Mouse (Mus musculus) liver, embryonic 16.5 days (tissue): ENCODE data around the gene Grk6. TPM values are rescaled to one million over a fixed set of nuclear protein-coding genes. Genes with fewer than 3 reads are reported as not detected.

ENCODE experiments used
- ATAC-seq: fragments of 200-750 bp; cut with Nextera tagmentation; 2 replicates; pipeline ENCODE4 v1.8.0; 2017; ENCODE audit warnings: low read depth, mild to moderate bottlenecking, moderate number of reproducible peaks, moderate library complexity
- H3K27ac ChIP-seq: fragments of 300-500 bp; sonication (generic); 2 replicates; pipeline ENCODE4 v1.5.1; 2014; ENCODE audit warnings: mild to moderate bottlenecking, low read length
- H3K27me3 ChIP-seq: fragments of 300-500 bp; sonication (generic); 2 replicates; pipeline ENCODE4 v1.6.1; 2014; ENCODE audit warnings: low read depth, low read length, mixed read lengths; ENCODE audit not compliant: control insufficient read depth, insufficient read depth
- H3K36me3 ChIP-seq: fragments of 300-500 bp; sonication (generic); 2 replicates; pipeline ENCODE4 v1.6.1; 2014; ENCODE audit warnings: mild to moderate bottlenecking; ENCODE audit not compliant: control insufficient read depth, insufficient read depth
- H3K4me1 ChIP-seq: fragments of 300-500 bp; sonication (generic); 2 replicates; pipeline ENCODE4 v1.6.1; 2014; ENCODE audit warnings: low read depth, low read length, mixed read lengths; ENCODE audit not compliant: control insufficient read depth
- H3K4me2 ChIP-seq: fragments of 300-500 bp; sonication (generic); 2 replicates; pipeline ENCODE4 v1.6.1; 2014; ENCODE audit warnings: low read depth, low read length, mixed read lengths
- H3K4me3 ChIP-seq: fragments of 300-500 bp; sonication (generic); 2 replicates; pipeline ENCODE4 v1.5.1; 2014; ENCODE audit warnings: low read depth, mild to moderate bottlenecking, low read length
- H3K9ac ChIP-seq: fragments of 300-500 bp; sonication (generic); 2 replicates; pipeline ENCODE4 v1.6.1; 2014; ENCODE audit warnings: low read depth, low read length
- H3K9me3 ChIP-seq: fragments of 300-500 bp; sonication (generic); replicated peaks from 2 replicates; pipeline ENCODE4 v1.6.1; 2016; ENCODE audit warnings: low read length; ENCODE audit not compliant: control insufficient read depth
- WGBS: fragments of 180-500 bp; shearing (Covaris S2); extraction: QIAGEN DNeasy Blood & Tissue Kit; methylation state at CpG from one replicate; pipeline ENCODE4 v1.1.7; 2014; ENCODE audit not compliant: insufficient replicate concordance; 5-methylcytosine and 5-hydroxymethylcytosine counted together
- polyA plus RNA-seq: library from polyadenylated mRNA; unstranded; fragments of >200 nt; fragmentation: Nextera tagmentation; extraction: Ambion mirVana; gene quantifications from 2 replicates; pipeline ENCODE4 v1.2.1, GENCODE M21; 2015

Gene Grk6
- polyA plus RNA-seq, 1 experiment from 2014 or later: 12.1 TPM

DNA sequence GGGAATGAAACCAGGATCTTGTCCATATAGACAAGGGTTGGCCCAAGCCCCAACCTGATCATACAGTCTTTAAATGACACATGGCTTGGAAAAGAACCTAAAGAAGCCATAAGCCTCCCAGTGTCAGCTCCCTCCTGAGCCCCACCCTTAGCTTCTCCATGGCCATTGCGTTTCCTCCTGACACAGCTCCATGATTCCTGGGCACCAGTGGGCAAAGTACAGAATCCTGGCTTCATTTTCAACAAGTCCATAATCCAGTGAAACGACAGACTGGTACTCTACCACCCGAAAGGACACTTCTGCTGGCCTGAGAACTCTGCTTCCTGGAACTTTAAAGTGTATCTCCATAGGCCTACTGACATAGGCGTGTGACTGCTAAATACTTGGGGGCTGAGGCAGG, 37.5 kb upstream of the Grk6 start:
- ATAC-seq: no peak
- no peaks in the 10 kb centered on the region; the same call in 1 of the 2 replicates for H3K4me1 ChIP-seq
- H3K4me3 ChIP-seq: no peak overlapping the region
- H3K36me3 ChIP-seq: no peaks in the 10 kb centered on the region
- no peak overlapping the region for H3K27ac ChIP-seq
- WGBS: 42% methylated on average over 4 of the region's 4 CpGs
- no peaks in the 10 kb centered on the region for H3K9me3 ChIP-seq
- peaks cover 29% of the 10 kb centered on the region for H3K27me3 ChIP-seq
- no peak overlapping the region for H3K9ac ChIP-seq
- no peak overlapping the region for H3K4me2 ChIP-seq

- Histone ChIP-seq H3K4me3 (no peak overlapping the region), H3K27me3 (peaks cover 29% of the 10 kb centered on the region)
- 66% methylated on average over 19 of the region's 19 CpGs for WGBS
These were observed 36.2 kb upstream of the Grk6 start for GRCm38 (mm10) chr13:55408546-55409120.

DNA sequence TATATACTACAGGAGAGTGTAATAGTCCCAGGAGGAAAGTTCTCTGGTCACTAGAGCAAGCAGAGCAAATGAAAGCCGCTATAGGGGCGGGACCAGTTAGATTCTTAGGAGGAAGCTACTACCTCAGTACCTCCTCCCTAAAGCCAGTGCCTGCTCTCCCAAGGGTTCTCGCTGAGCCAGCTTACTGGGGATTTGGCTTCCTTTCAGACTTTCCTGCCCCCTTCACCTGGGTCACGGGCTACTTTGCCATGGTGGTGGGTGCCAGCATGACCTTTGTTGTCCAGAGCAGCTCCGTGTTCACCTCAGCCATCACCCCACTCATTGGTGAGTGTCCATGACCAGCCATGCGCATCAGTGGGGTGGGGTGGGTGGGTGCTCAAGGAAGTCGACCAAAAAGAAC, 33.0 kb upstream of the Grk6 start:
- no peaks in the 10 kb centered on the region for H3K36me3 ChIP-seq
- WGBS: 53% methylated on average over 7 of the region's 7 CpGs
- peaks cover 2% of the 10 kb centered on the region for H3K4me1 ChIP-seq
- no peak overlapping the region for H3K9ac ChIP-seq
- H3K4me2 ChIP-seq: no peak overlapping the region
- H3K27ac ChIP-seq: no peak overlapping the region
- peaks cover 27% of the 10 kb centered on the region for H3K27me3 ChIP-seq
- no peak for ATAC-seq
- H3K4me3 ChIP-seq: no peak overlapping the region
- no peaks in the 10 kb centered on the region for H3K9me3 ChIP-seq

More at GRCm38 (mm10) chr13:55408546-55409120, 36.2 kb upstream of the Grk6 start:
- Histone ChIP-seq H3K27ac (no peak overlapping the region), H3K4me2 (no peak overlapping the region), H3K9me3 (no peaks in the 10 kb centered on the region), H3K36me3 (no peaks in the 10 kb centered on the region), H3K4me1 (no peaks in the 10 kb centered on the region; the same call in none of the 2 replicates), H3K9ac (no peak overlapping the region)
- ATAC-seq: no peak

- no peaks in the 10 kb centered on the region for H3K9me3 ChIP-seq
- peaks cover 24% of the 10 kb centered on the region for H3K27me3 ChIP-seq
- no peak overlapping the region for H3K27ac ChIP-seq
- no peaks in the 10 kb centered on the region for H3K36me3 ChIP-seq
- H3K9ac ChIP-seq: no peak overlapping the region
- 60% methylated on average over 13 of the region's 13 CpGs for WGBS
- peaks cover 2% of the 10 kb centered on the region for H3K4me1 ChIP-seq
- ATAC-seq: no peak
- no peak overlapping the region for H3K4me2 ChIP-seq
- H3K4me3 ChIP-seq: no peak overlapping the region
These were observed 32.1 kb upstream of the Grk6 start for GRCm38 (mm10) chr13:55412643-55413307.

DNA sequence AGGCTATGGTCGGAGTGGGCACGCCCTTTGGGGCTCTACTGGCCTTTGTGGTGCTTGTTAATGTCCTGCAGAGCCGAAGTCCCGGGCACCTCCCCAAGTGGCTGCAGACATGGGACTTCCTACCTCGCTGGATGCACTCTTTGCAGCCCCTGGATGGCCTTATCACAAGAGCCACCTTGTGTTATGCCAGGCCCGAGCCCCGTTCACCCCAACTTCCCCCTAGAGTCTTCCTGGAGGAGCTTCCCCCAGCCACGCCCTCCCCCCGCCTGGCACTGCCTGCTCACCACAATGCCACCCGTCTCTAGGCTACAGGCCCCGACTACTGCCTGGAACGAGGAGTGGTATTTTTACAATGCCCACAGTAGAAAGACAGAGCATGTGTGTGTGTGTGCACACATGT, 31.5 kb upstream of the Grk6 start:
- WGBS: 31% methylated on average over 12 of the region's 12 CpGs
- no peak overlapping the region for H3K9ac ChIP-seq
- H3K4me3 ChIP-seq: no peak overlapping the region
- peaks cover 5% of the 10 kb centered on the region for H3K4me1 ChIP-seq
- ATAC-seq: no peak
- no peaks in the 10 kb centered on the region for H3K36me3 ChIP-seq
- no peak overlapping the region for H3K4me2 ChIP-seq
- no peaks in the 10 kb centered on the region for H3K9me3 ChIP-seq
- H3K27ac ChIP-seq: no peak overlapping the region
- H3K27me3 ChIP-seq: peaks cover 26% of the 10 kb centered on the region

- Histone ChIP-seq H3K4me1 (peaks cover 5% of the 10 kb centered on the region), H3K9me3 (no peaks in the 10 kb centered on the region), H3K27ac (no peak within 1 kb of the TSS), H3K27me3 (peaks cover 32% of the 10 kb centered on the region), H3K9ac (no peak within 1 kb of the TSS), H3K36me3 (no peaks in the 10 kb centered on the region), H3K4me3 (no peak within 1 kb of the TSS), H3K4me2 (peak within 1 kb of the TSS; percentile 24)
- ATAC-seq: no peak
- WGBS: 11% methylated on average over 41 of the region's 41 CpGs
These were observed 30.0 kb upstream of the Grk6 start, which contains the start of gene Pfn3 for GRCm38 (mm10) chr13:55414743-55415380. Gene Pfn3, minus strand, starts transcription at chr13:55415232.

GRCm38 (mm10) chr13:55418004-55418403, 26.9 kb upstream of the Grk6 start:
- Histone ChIP-seq H3K9me3 (no peaks in the 10 kb centered on the region), H3K4me3 (no peak overlapping the region), H3K4me1 (peaks cover 14% of the 10 kb centered on the region), H3K9ac (no peak overlapping the region), H3K27me3 (peaks cover 52% of the 10 kb centered on the region), H3K4me2 (no peak overlapping the region), H3K36me3 (no peaks in the 10 kb centered on the region), H3K27ac (no peak overlapping the region)
- WGBS: 9% methylated on average over 12 of the region's 12 CpGs
- peak; percentile 58 for ATAC-seq

DNA sequence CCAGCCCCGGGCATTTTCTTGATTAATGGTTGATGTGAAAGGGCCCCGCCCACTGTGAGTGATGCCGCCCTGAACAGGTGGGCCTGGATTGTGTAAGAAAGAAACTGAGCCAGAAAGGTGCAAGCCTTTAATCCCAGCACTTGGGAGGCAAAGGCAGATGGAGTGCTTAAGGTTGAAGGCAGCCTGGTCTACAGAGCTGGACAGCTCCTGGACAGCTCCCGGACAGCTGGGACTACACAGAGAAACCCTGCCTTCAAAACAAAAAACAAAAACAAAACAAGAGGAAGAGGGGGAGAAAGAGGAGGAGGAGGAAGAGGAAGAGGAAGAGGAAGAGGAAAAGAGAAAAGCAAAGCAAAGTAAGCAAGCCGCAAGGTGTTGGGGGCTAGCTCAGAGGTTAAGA, 25.7 kb upstream of the Grk6 start:
- no peak for ATAC-seq
- H3K27me3 ChIP-seq: peaks cover 47% of the 10 kb centered on the region
- 62% methylated on average over 5 of the region's 5 CpGs for WGBS
- peaks cover 14% of the 10 kb centered on the region for H3K4me1 ChIP-seq
- no peaks in the 10 kb centered on the region for H3K36me3 ChIP-seq
- no peak overlapping the region for H3K4me3 ChIP-seq
- H3K9ac ChIP-seq: no peak overlapping the region
- H3K4me2 ChIP-seq: no peak overlapping the region
- H3K9me3 ChIP-seq: no peaks in the 10 kb centered on the region
- H3K27ac ChIP-seq: no peak overlapping the region
